Mouse (Mus musculus) CH12.LX (cell line): Measurements from ENCODE around the gene Tpo. TPM values are rescaled to one million over a fixed set of nuclear protein-coding genes. Genes with fewer than 3 reads are reported as not detected.

ENCODE experiments used
- DNase-seq: peaks from one replicate; pipeline ENCODE4 v3.0.0-alpha.2; 2013; ENCODE audit errors: extremely low read depth
- H3K27ac ChIP-seq: 2 replicates; pipeline ENCODE4 v1.5.1; 2012; ENCODE audit warnings: low read depth, mild to moderate bottlenecking, control low read depth, moderate library complexity; ENCODE audit not compliant: insufficient read depth
- H3K27me3 ChIP-seq: replicated peaks from 2 replicates; pipeline ENCODE3; 2012; ENCODE audit warnings: inconsistent platforms
- H3K36me3 ChIP-seq, 2 experiments: replicated peaks in 1 of 2; 2 replicates each; pipeline versions ENCODE3 to v1.6.1; 2012; ENCODE audit warnings: inconsistent platforms in 1 of 2, low read length in 1 of 2, mild to moderate bottlenecking in 1 of 2, mixed read lengths in 1 of 2, moderate library complexity in 1 of 2; ENCODE audit not compliant: control insufficient read depth in 1 of 2, insufficient read depth in 1 of 2
- H3K4me1 ChIP-seq, 2 experiments: 2 replicates each; pipeline ENCODE4 v1.6.1; 2012; ENCODE audit warnings: inconsistent platforms in 1 of 2, moderate library complexity in 1 of 2; ENCODE audit not compliant: insufficient read depth in 2 of 2, control insufficient read depth in 1 of 2
- H3K4me2 ChIP-seq: 2 replicates; pipeline ENCODE4 v1.6.1; 2012; ENCODE audit warnings: low read depth, mild to moderate bottlenecking, control low read depth; ENCODE audit not compliant: poor library complexity, insufficient read depth, severe bottlenecking
- H3K4me3 ChIP-seq, 3 experiments: fragments of 150-350 bp in 1 of 3; sonication (generic) in 1 of 3; replicated peaks in 1 of 3; 2 replicates each; pipeline versions ENCODE3 to v1.5.1; 2011 to 2012; ENCODE audit warnings: low read depth in 2 of 3, low read length in 2 of 3, mild to moderate bottlenecking in 2 of 3, moderate library complexity in 2 of 3, control low read depth in 1 of 3, improper control_type of control experiment in 1 of 3, inconsistent platforms in 1 of 3, mixed read lengths in 1 of 3; ENCODE audit not compliant: poor library complexity in 1 of 3
- H3K79me2 ChIP-seq: replicated peaks from 2 replicates; pipeline ENCODE4 v1.6.1; 2012; ENCODE audit warnings: mild to moderate bottlenecking, moderate library complexity; ENCODE audit not compliant: control insufficient read depth, poor library complexity, insufficient read depth, severe bottlenecking; ENCODE audit errors: extremely low read depth
- H3K9ac ChIP-seq: 2 replicates; pipeline ENCODE4 v1.6.1; 2012; ENCODE audit warnings: low read depth, mild to moderate bottlenecking, control low read depth, moderate library complexity; ENCODE audit not compliant: insufficient read depth
- H3K9me3 ChIP-seq: replicated peaks from 2 replicates; pipeline ENCODE3; 2012; ENCODE audit warnings: low read length, inconsistent platforms, mixed read lengths
- CHD2 ChIP-seq: IDR thresholded peaks from 2 replicates; pipeline ENCODE4 v1.6.1; 2011; ENCODE audit warnings: low read length, improper control_type of control experiment
- CTCF ChIP-seq, 2 experiments: IDR thresholded peaks in 1 of 2; conservative IDR thresholded peaks in 1 of 2; 2 replicates each; pipeline ENCODE4 v1.5.1; 2011 to 2012; ENCODE audit warnings: low read depth in 2 of 2, low read length in 2 of 2, improper control_type of control experiment in 1 of 2, inconsistent platforms in 1 of 2, mild to moderate bottlenecking in 1 of 2, moderate library complexity in 1 of 2
- ELF1 ChIP-seq: IDR thresholded peaks from 2 replicates; pipeline ENCODE4 v1.6.1; 2014; ENCODE audit warnings: low read depth, mild to moderate bottlenecking, inconsistent platforms, low read length, improper control_type of control experiment
- JUN ChIP-seq: IDR thresholded peaks from 2 replicates; pipeline ENCODE4 v1.6.1; 2011; ENCODE audit warnings: low read depth, mild to moderate bottlenecking, low read length, improper control_type of control experiment, moderate library complexity; ENCODE audit not compliant: insufficient read depth
- JUND ChIP-seq: conservative IDR thresholded peaks from 2 replicates; pipeline ENCODE4 v1.6.1; 2011; ENCODE audit warnings: low read depth, low read length, improper control_type of control experiment
- KAT2A ChIP-seq: IDR thresholded peaks from 2 replicates; pipeline ENCODE4 v1.6.1; 2012; ENCODE audit warnings: low read length, improper control_type of control experiment, inconsistent platforms; ENCODE audit not compliant: insufficient replicate concordance
- MAFK ChIP-seq: IDR thresholded peaks from 2 replicates; pipeline ENCODE4 v1.6.1; 2011; ENCODE audit warnings: low read length, improper control_type of control experiment; ENCODE audit not compliant: insufficient replicate concordance
- MXI1 ChIP-seq: IDR thresholded peaks from 2 replicates; pipeline ENCODE4 v1.6.1; 2011; ENCODE audit warnings: mild to moderate bottlenecking, low read depth, low read length, improper control_type of control experiment
- NELFE ChIP-seq: IDR thresholded peaks from 2 replicates; pipeline ENCODE4 v1.6.1; 2011; ENCODE audit warnings: low read depth, low read length, improper control_type of control experiment
- NRF1 ChIP-seq: IDR thresholded peaks from 2 replicates; pipeline ENCODE4 v1.6.1; 2014; ENCODE audit warnings: low read depth, mild to moderate bottlenecking, inconsistent platforms, low read length, improper control_type of control experiment, moderate library complexity
- RAD21 ChIP-seq: IDR thresholded peaks from 2 replicates; pipeline ENCODE4 v1.6.1; 2011; ENCODE audit warnings: low read depth, mild to moderate bottlenecking, low read length, improper control_type of control experiment, moderate library complexity
- SIN3A ChIP-seq: IDR thresholded peaks from 2 replicates; pipeline ENCODE4 v1.6.1; 2012; ENCODE audit warnings: low read length, improper control_type of control experiment, inconsistent platforms
- SMC3 ChIP-seq: IDR thresholded peaks from 2 replicates; pipeline ENCODE4 v1.6.1; 2011; ENCODE audit warnings: low read depth, low read length, improper control_type of control experiment
- TCF12 ChIP-seq: IDR thresholded peaks from 2 replicates; pipeline ENCODE4 v1.6.1; 2014; ENCODE audit warnings: low read depth, mild to moderate bottlenecking, inconsistent platforms, low read length, improper control_type of control experiment
- UBTF ChIP-seq: IDR thresholded peaks from 2 replicates; pipeline ENCODE4 v1.6.1; 2012; ENCODE audit warnings: low read depth, mild to moderate bottlenecking, inconsistent platforms, low read length, improper control_type of control experiment, moderate library complexity
- ZC3H11A ChIP-seq: IDR thresholded peaks from 2 replicates; pipeline ENCODE4 v1.6.1; 2012; ENCODE audit warnings: low read depth, mild to moderate bottlenecking, inconsistent platforms, low read length, improper control_type of control experiment
- ZKSCAN1 ChIP-seq: IDR thresholded peaks from 2 replicates; pipeline ENCODE4 v1.6.1; 2012; ENCODE audit warnings: low read depth, inconsistent platforms, low read length, improper control_type of control experiment, borderline replicate concordance
- dilution Hi-C: fragments of 300-500 bp; cut with MboI; formaldehyde crosslinking; loops from 2 replicates; pipeline ENCODE4 v1.14.3; 2020; ENCODE audit warnings: low sequenced_read_pairs; ENCODE audit not compliant: extremely low pct_unique_long_range_greater_than_20kb, extremely low pct_ligation_motif_present
- in situ Hi-C: fragments of 300-500 bp; cut with MboI; formaldehyde crosslinking; loops from 3 replicates; pipeline ENCODE4 v1.14.3; 2019; ENCODE audit warnings: low sequenced_read_pairs, low pct_ligation_motif_present, low pct_unique_long_range_greater_than_20kb, mixed read lengths
- polyA plus RNA-seq: library from polyadenylated mRNA; unstranded; fragments of >175 nt; gene quantifications from 2 replicates; pipeline ENCODE4 v1.2.1, GENCODE M21; 2012; ENCODE audit warnings: low read depth; ENCODE audit not compliant: insufficient read length
- total RNA-seq, 2 experiments: library from RNA; depleted of rRNA; stranded (reverse); fragments of 300-350 nt in 1 of 2; fragments of >200 nt in 1 of 2; gene quantifications; 2 replicates each; pipeline ENCODE4 v1.2.3; 2012 to 2014

Gene Tpo
- total and polyA plus RNA-seq, 3 experiments = not detected

DNA sequence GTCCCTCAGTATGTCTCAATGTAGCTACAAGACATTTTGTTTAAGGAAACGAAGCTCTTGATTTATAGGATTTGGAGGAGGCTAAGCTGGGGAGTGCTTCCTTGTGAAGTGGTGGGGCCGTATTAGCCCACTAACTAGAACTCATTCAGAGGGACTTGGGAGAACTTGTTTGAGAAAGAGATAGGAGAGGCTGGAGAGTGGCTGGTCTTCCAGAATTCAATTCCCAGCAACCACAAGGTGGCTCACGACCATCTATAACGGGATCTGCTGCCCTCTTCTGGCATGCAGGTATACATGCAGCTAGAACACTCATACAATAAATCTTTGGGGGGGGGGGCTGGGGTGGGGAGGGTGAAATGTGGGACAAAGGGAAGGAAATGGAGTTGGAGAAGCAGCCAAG is 92.3 kb downstream of the Tpo start:
- no peaks in the 10 kb centered on the region for H3K36me3 ChIP-seq
- H3K9ac ChIP-seq = no peak overlapping the region
- TF ChIP-seq RAD21 (peak; percentile 50), MAFK (no peak), ELF1 (no peak), KAT2A (no peak), NRF1 (no peak), SMC3 (peak; percentile 55), ZKSCAN1 (no peak), CHD2 (no peak), UBTF (no peak), SIN3A (no peak), ZC3H11A (0 out of 2 replicates have a peak, but pooled peaks have one; percentile 12), TCF12 (no peak), CTCF (conservative IDR thresholded peaks at IDR 0.05 in 1 of 2, IDR thresholded peaks at IDR 0.05 in 1 of 2; ENCODE audit: low read depth in 2 of 2, low read length in 2 of 2) (peak in 1 of 2 experiments; percentile 91; a peak in 2 of 4 replicates), JUND (no peak), NELFE (no peak; the same call in 1 of the 2 replicates), MXI1 (no peak)
- H3K4me2 ChIP-seq = no peak overlapping the region
- no peaks in the 10 kb centered on the region for H3K79me2 ChIP-seq
- no peaks in the 10 kb centered on the region for H3K27me3 ChIP-seq
- peak; percentile 54 for DNase-seq
- no peaks in the 10 kb centered on the region for H3K9me3 ChIP-seq
- dilution Hi-C loops (no loop called here), in situ Hi-C loops (no loop called here)
- H3K4me1 ChIP-seq = peaks cover 0 to 30% of the 10 kb centered on the region in 2 experiments; a peak in 3 of 4 replicates
- H3K4me3 ChIP-seq = no peak overlapping the region
- no peak overlapping the region for H3K27ac ChIP-seq

DNA sequence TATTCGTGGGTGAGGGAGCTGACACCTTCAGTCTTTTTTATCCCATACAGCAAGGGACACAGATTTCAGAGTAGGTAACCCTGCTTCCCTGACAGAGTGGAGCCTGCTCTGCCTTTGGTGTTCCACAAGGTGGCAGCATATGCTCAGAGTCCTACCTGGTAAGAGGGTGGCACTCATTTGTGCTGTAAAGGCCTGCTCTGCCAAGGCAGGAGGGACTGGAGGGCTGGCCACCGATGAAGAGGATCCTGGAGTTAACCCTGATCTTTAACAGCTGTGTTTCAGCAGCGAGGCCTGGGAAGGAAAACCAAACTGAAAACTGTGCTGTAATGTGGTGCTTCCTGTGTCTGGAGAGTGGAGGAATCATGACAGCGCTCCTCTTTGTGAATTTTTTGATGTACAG is 92.9 kb downstream of the Tpo start:
- H3K4me2 ChIP-seq = no peak overlapping the region
- H3K79me2 ChIP-seq = no peaks in the 10 kb centered on the region
- peak; percentile 70 for DNase-seq
- no peaks in the 10 kb centered on the region for H3K36me3 ChIP-seq
- H3K9me3 ChIP-seq = no peaks in the 10 kb centered on the region
- dilution Hi-C loops = no loop called here
- H3K4me3 ChIP-seq = no peak overlapping the region
- peak; percentile 52 for TF ChIP-seq SMC3
- peak; percentile 73 to 74 for TF ChIP-seq CTCF (conservative IDR thresholded peaks at IDR 0.05 in 1 of 2, IDR thresholded peaks at IDR 0.05 in 1 of 2; ENCODE audit: low read depth in 2 of 2, low read length in 2 of 2)
- TF ChIP-seq JUN = no peak
- peak; percentile 48 for TF ChIP-seq RAD21
- no peak overlapping the region for H3K27ac ChIP-seq
- peaks cover 0 to 29% of the 10 kb centered on the region in 2 experiments; a peak in 3 of 4 replicates for H3K4me1 ChIP-seq
- in situ Hi-C loops = loop anchor here (5.0 kb wide), 1 partner anchor 132 kb away; no protein-coding TSS in a partner anchor
- H3K27me3 ChIP-seq = no peaks in the 10 kb centered on the region
- no peak overlapping the region for H3K9ac ChIP-seq
